Mouse (Mus musculus): ENCODE measurements around the gene Gm20696.

Gene Gm20696

DNA sequence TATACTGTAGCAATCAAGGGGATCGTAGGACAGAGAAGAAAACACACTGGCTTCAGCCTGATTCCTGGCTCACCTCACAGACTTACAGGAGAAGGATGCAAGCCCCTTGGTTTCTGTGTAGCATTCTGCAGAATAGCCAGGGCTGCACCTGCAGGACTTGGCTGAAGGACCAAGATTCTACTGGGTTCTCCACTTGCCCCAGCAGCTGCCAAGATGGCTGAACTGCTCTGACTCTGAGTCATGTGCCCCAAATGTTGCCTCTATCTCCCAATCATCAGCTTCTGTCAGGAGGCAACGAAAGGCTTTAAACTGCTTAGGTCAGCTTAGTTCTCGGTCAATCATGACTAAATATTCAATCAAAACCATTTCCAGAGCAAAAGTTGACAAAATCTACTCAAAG is 42.1 kb downstream of the Gm20696 start:
- no peak for DNase-seq (ENCODE audit: extremely low spot score)

DNA sequence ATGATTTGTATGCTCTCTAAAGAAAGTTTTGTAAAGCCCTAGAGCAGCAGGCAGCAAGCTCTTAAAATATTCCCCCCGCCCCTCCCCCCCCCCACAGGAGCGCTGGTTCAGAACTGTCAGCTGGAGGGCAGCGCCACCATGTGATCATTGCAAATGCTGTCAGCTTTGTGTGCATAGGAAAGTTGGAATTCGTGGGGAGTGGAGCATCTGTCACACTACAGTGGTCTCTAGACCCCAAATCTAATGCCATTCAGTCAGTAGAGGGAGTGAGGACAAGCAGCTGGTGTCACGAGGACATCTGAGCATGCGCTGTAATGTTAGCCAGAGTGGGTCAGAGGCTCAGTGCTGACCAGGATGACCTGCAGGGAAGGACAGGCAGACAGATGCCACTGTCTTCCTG is 43.0 kb downstream of the Gm20696 start:
- DNase-seq (ENCODE audit: extremely low spot score), result peak; percentile 55

DNA sequence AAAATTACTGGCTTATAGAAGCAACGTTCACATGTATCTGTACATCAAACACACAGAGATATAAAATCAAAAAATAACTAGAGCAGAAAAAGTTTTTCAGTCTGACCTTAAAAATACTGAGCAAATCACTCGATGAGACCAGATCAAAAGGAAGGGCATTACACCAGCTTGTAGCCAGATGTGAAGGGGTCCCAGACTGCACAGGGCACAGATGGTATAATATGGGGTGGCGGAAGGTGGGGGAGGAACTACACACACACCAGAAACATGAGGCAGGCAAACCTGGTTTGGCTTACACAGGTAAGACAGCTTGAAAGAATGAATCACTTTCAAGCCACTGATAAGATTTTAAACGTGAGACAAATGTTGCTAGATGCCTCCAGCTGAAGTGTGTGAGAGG is 45.4 kb downstream of the Gm20696 start:
- DNase-seq (ENCODE audit: extremely low spot score), result no peak

DNA sequence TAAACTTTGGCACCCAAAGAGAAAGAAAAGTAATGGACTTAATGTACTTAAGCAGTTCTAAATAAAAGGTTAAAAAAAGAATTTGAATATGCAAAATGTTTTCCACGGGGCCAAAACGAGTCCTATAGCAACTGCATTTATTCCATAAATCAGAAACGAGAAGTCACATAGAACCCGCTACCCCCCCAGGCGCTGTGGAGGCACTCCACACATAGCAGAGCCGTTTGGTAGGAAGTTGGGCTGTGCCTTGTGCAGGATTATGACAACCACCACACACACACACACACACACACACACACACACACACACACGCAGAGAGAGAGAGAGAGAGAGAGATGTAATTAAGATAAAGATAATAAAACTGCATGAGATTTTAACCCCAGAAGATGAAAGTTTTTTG is 46.1 kb downstream of the Gm20696 start:
- DNase-seq (ENCODE audit: extremely low spot score), result no peak

DNA sequence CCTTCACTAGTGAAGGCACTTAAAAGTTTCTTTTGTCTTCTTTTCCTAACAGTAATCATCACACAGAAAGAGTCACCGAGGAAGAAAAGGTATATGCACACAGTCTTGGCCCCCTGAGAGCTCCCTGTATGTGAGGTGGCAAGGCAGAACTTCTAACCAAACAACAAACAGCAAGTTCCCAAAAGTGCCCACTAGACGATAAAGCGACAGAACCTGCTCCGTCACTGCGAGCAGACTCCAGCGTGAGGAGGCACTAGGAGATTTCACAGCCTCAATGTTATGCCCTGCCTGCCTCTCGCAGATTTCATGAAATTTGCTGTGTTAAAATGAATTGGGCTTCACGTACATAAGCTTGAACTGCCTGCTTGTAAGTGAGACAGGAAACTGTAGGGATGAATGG is 46.6 kb downstream of the Gm20696 start:
- no peak for DNase-seq (ENCODE audit: extremely low spot score)

GRCm38 (mm10) chr6:99619466-99619865 is 47.1 kb downstream of the Gm20696 start:
- DNase-seq (ENCODE audit: extremely low spot score), result no peak

DNA sequence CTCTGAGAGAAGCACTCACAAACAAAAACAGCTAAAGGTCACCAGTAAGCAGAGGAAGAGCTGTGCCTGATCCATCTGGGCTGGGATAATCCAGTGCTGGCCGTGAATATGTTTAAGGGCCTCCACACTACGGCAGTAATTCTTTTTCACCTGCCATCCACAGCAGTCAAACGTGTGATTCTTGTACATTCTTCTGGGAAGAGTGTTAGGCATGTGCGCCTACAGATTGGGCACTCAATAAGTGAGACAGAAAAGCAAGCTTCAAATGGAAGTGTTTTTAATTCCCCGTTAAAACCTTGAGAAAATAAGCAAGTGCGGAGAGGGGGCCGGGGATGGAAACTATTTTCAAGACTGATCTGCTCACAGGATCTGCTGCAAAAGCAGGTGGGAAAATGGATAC is 48.7 kb downstream of the Gm20696 start:
- no peak for DNase-seq (ENCODE audit: extremely low spot score)

GRCm38 (mm10) chr6:99617415-99617814 is 49.2 kb downstream of the Gm20696 start:
- DNase-seq (ENCODE audit: extremely low spot score), result no peak

- DNase-seq (ENCODE audit: extremely low spot score), result peak; percentile 47
Measured at GRCm38 (mm10) chr6:99615272-99615751, 51.3 kb downstream of the Gm20696 start.

DNA sequence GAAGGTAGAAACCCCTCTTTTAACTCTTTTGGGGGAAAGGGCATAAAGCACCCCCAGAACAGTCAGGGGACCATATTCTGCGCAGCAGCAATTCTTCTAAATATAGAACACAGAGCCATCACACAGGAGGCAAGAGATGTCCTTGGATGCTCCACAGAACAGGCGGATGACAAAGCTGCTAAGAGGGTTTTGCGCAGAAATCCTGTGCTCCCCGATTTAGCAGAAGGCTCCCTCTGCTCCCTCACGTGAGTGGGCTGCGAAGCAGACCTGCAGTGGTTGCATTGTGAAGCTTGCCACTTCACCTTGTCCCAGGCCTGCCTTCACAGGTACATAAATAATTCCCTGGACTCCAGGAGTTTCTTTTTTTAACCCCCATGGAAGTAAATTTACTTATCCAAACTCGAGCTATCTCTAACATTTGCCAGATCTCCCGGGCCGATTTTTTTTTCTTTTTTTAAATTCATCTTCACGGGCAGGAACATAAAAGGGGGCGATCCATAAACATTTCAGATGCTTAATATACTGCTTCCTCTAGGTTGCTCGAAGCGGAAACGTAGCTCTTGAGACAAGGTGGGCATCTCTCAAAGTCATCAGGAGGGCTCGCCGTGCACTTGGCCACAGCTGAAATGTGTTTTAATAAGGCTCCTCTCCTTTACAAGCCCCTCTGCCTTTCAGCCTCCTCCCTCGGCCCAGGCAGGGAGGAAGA is 51.9 kb downstream of the Gm20696 start:
- no peak for DNase-seq (ENCODE audit: extremely low spot score)

GRCm38 (mm10) chr6:99611866-99612265 is 54.7 kb downstream of the Gm20696 start:
- DNase-seq (ENCODE audit: extremely low spot score), result no peak

- DNase-seq (ENCODE audit: extremely low spot score), result peak; percentile 32
Measured at GRCm38 (mm10) chr6:99610454-99611427, 55.9 kb downstream of the Gm20696 start.

GRCm38 (mm10) chr6:99606079-99606478 is 60.5 kb downstream of the Gm20696 start:
- DNase-seq (ENCODE audit: extremely low spot score), result no peak

DNA sequence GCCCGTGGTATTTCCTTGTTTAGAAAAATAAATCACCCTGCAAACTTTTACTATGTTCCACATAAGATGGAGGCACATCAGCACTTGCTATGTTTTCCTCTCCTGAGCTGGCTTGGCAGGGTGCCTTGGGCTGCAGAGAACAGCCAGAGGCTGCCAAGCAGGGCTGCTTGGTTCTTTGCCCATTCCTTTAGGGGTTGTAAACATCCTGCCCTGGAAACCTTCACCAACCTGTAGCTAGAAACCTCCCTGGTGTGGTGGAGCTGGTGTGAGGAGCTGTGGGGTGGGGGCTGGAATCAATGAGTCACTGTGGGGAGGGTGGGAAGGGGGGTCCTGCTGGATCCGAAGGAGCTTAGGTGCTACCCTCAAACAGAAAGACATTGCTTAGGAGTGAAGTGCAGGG is 61.8 kb downstream of the Gm20696 start:
- no peak for DNase-seq (ENCODE audit: extremely low spot score)

- no peak for DNase-seq (ENCODE audit: extremely low spot score)
Measured at GRCm38 (mm10) chr6:99602434-99602833, 64.2 kb downstream of the Gm20696 start.

DNA sequence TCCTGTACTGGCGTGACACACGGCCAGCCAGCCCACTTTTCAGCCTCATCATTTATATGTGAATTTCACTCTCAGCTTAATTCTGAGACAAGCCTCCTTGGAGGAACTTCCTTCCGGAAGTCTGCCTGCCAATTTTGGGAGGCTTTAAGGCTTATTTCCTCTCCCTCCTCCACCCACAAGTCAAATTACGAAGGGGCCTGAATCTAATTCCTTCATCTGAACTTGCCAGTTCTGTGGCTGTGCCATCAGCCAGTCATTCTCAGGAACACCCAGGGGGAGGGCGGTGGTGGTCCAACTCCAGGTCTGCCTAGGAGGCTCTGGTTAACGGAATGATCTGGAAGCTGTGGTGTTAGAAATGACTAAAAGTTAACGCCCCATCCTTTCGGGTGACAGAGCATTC is 65.7 kb downstream of the Gm20696 start:
- no peak for DNase-seq (ENCODE audit: extremely low spot score)

- peak; percentile 49 for DNase-seq (ENCODE audit: extremely low spot score)
Measured at GRCm38 (mm10) chr6:99600168-99600793, 66.3 kb downstream of the Gm20696 start.

- DNase-seq (ENCODE audit: extremely low spot score), result no peak
Measured at GRCm38 (mm10) chr6:99599651-99600050, 66.9 kb downstream of the Gm20696 start.

DNA sequence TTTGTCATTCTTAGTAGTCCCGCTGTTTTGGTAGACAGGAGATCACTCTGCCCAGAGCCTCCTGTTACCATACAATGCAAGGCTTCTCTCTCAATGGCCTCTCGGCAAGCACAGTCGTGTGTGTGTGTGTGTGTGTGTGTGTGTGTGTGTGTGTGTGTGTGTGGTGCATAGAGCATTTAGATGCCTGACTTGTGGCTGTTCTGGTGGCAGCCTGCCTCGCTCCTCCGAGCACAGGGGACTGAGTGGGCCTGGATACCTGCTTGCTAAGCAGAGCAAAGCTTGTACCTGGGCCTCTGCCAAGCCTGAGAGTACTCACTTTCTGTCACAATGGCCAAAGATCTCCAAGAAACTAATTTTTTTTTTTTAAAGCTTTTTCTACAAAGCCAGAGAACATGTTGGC is 67.4 kb downstream of the Gm20696 start:
- no peak for DNase-seq (ENCODE audit: extremely low spot score)

DNA sequence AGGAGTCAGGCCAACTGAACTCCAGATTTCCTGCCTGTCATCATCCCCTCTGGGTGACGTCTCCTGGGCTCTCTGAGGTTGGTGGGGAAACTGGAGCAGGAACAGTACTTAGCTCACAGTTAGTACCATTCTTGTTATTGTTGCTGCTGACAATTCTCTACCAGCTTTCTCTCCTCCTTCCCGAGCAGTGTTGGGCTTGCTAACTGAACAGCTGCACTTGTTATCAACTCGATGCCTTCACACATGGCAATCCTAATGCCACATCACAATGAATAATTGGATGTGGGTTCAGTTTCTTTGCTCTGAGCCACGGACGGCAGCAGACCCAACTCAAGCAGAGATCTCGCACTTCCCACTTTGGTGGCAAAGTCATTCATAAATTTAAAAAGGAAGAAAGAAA is 89.6 kb downstream of the Gm20696 start:
- DNase-seq (ENCODE audit: extremely low spot score), result no peak

DNA sequence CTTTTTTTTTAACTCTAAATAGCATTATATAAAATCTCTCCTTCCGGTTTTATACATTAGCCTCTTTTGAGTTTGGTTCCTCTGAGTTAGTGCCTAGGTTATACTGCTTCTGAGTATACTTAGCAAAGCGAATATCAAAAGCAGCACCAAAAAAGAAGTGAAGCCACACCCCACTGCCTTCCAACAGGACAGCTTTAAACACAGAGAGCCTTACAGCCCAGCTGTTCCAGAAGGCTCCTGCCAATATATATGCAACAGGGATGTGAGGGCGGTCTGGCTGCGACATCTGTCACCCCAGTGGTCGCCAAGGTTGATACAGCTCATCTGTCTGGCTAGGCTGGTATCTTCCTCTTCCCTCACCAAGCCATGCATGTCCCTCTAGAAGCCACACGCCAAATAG is 91.0 kb downstream of the Gm20696 start:
- DNase-seq (ENCODE audit: extremely low spot score), result no peak

- DNase-seq (ENCODE audit: extremely low spot score), result no peak
Measured at GRCm38 (mm10) chr6:99573343-99573742, 93.3 kb downstream of the Gm20696 start.

Measured in embryo, embryonic 9.5 days (tissue).